Mouse (Mus musculus): ENCODE measurements around the gene Chd6.

Chd6 gene

GRCm38 (mm10) chr2:160932981-160933380 is 175.9 kb downstream of the Chd6 start:
- no peak for DNase-seq (ENCODE audit: low read depth, low spot score)

- DNase-seq (ENCODE audit: low read depth, low spot score) = no peak
Observed at GRCm38 (mm10) chr2:160932325-160932724, 176.6 kb downstream of the Chd6 start.

- DNase-seq (ENCODE audit: low read depth, low spot score) = no peak
Observed at GRCm38 (mm10) chr2:160931378-160931777, 177.5 kb downstream of the Chd6 start.

GRCm38 (mm10) chr2:160925203-160925602 is 183.7 kb downstream of the Chd6 start:
- DNase-seq (ENCODE audit: low read depth, low spot score) = no peak

GRCm38 (mm10) chr2:160921285-160921684 is 187.6 kb downstream of the Chd6 start:
- DNase-seq (ENCODE audit: low read depth, low spot score) = no peak

GRCm38 (mm10) chr2:160918930-160919215 is 190.0 kb downstream of the Chd6 start:
- DNase-seq (ENCODE audit: low read depth, low spot score) = no peak

GRCm38 (mm10) chr2:160918154-160918929 is 190.5 kb downstream of the Chd6 start:
- no peak for DNase-seq (ENCODE audit: low read depth, low spot score)

GRCm38 (mm10) chr2:160917313-160917712 is 191.6 kb downstream of the Chd6 start:
- no peak for DNase-seq (ENCODE audit: low read depth, low spot score)

- DNase-seq (ENCODE audit: low read depth, low spot score) = no peak
Observed at GRCm38 (mm10) chr2:160916714-160917113, 192.2 kb downstream of the Chd6 start.

GRCm38 (mm10) chr2:160915821-160916610 is 192.9 kb downstream of the Chd6 start:
- DNase-seq (ENCODE audit: low read depth, low spot score) = no peak

GRCm38 (mm10) chr2:160914656-160915055 is 194.2 kb downstream of the Chd6 start:
- DNase-seq (ENCODE audit: low read depth, low spot score) = no peak

- no peak for DNase-seq (ENCODE audit: low read depth, low spot score)
Observed at GRCm38 (mm10) chr2:160912231-160912671, 196.6 kb downstream of the Chd6 start, which contains the start of gene Emilin3. Gene Emilin3 (minus strand): TSS chr2:160912328.

- DNase-seq (ENCODE audit: low read depth, low spot score) = no peak
Observed at GRCm38 (mm10) chr2:160911558-160912201, 197.2 kb downstream of the Chd6 start.

- DNase-seq (ENCODE audit: low read depth, low spot score) = no peak
Observed at GRCm38 (mm10) chr2:160910633-160911032, 198.2 kb downstream of the Chd6 start.

GRCm38 (mm10) chr2:160908607-160909006 is 200.3 kb downstream of the Chd6 start:
- no peak for DNase-seq (ENCODE audit: low read depth, low spot score)

GRCm38 (mm10) chr2:160906101-160906500 is 202.8 kb downstream of the Chd6 start:
- DNase-seq (ENCODE audit: low read depth, low spot score) = no peak

- no peak for DNase-seq (ENCODE audit: low read depth, low spot score)
Observed at GRCm38 (mm10) chr2:160905301-160905700, 203.6 kb downstream of the Chd6 start.

GRCm38 (mm10) chr2:160901656-160902412 is 207.0 kb downstream of the Chd6 start:
- no peak for DNase-seq (ENCODE audit: low read depth, low spot score)
